Mouse (Mus musculus) bone marrow macrophage, adult 2 months (primary cell): ENCODE measurements around the gene Ankrd39.

Experiments
- CTCF ChIP-seq: IDR thresholded peaks from 2 replicates; pipeline ENCODE4 v1.5.1; 2012; ENCODE audit warnings: low read depth, mild to moderate bottlenecking, low read length, moderate library complexity
- POLR2A ChIP-seq: IDR thresholded peaks from 2 replicates; pipeline ENCODE4 v1.6.1; 2012; ENCODE audit warnings: mild to moderate bottlenecking, low read depth, low read length, borderline replicate concordance

DNA sequence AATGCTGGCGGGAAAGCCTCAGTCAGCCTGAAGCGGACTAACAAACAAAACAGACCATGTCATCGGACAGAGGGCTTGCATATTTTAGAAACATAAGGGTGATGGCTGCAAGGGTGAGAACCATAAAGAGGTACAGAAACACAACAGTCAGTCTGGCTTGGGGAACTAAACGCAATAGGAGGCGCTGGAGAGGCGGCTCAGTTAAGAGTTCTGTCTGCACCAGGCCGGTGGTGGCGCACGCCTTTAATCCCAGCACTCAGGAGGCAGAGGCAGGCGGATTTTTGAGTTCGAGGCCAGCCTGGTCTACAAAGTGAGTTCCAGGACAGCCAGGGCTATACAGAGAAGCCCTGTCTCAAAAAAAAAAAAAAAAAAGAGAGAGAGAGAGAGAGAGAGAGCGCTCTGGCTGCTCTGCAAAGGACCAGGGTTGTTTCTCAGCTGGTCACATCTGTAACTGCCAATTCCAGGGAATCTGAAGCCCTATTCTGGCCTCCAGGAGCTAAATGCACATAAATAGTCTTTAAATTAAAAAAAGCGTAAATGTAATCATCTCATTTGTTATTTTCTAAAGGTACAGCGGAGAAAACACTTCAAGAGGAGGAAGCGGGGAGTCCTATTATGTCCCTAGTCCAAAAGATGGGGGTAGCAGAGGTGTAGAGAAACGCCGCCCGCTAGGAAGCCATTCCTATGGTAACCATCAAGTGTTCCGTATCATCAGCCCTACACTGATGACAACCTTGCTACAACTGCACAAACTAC is 1.2 kb downstream of the Ankrd39 start:
- TF ChIP-seq POLR2A (no peak), CTCF (no peak)
